Mouse (Mus musculus) neural tube, embryonic 12.5 days (tissue): Measurements from ENCODE around the gene Ly6g6d. TPM values are rescaled to one million over a fixed set of nuclear protein-coding genes. Genes with fewer than 3 reads are reported as not detected.

Experiments
- ATAC-seq: fragments of 200-750 bp; cut with Nextera tagmentation; 2 replicates; pipeline ENCODE4 v1.8.0; 2017; ENCODE audit warnings: low read depth, mild to moderate bottlenecking, moderate TSS enrichment, moderate library complexity; ENCODE audit not compliant: low FRiP score
- H3K27ac ChIP-seq: fragments of 300-500 bp; sonication (generic); 2 replicates; pipeline ENCODE4 v1.5.1; 2016
- H3K27me3 ChIP-seq: fragments of 300-500 bp; sonication (generic); replicated peaks from 2 replicates; pipeline ENCODE4 v1.6.1; 2016; ENCODE audit warnings: mild to moderate bottlenecking
- H3K36me3 ChIP-seq: fragments of 300-500 bp; sonication (generic); 2 replicates; pipeline ENCODE4 v1.6.1; 2016; ENCODE audit warnings: mild to moderate bottlenecking
- H3K4me1 ChIP-seq: fragments of 300-500 bp; sonication (generic); 2 replicates; pipeline ENCODE4 v1.6.1; 2016
- H3K4me2 ChIP-seq: fragments of 300-500 bp; sonication (generic); replicated peaks from 2 replicates; pipeline ENCODE4 v1.6.1; 2016; ENCODE audit warnings: mild to moderate bottlenecking
- H3K4me3 ChIP-seq: fragments of 300-500 bp; sonication (generic); 2 replicates; pipeline ENCODE4 v1.5.1; 2016
- H3K9ac ChIP-seq: fragments of 300-500 bp; sonication (generic); 2 replicates; pipeline ENCODE4 v1.6.1; 2016; ENCODE audit warnings: mild to moderate bottlenecking
- H3K9me3 ChIP-seq: fragments of 300-500 bp; sonication (generic); 2 replicates; pipeline ENCODE4 v1.6.1; 2016; ENCODE audit warnings: mild to moderate bottlenecking
- WGBS: fragments of 180-500 bp; shearing (Covaris S2); methylation state at CpG from one replicate; pipeline ENCODE4 v1.1.7; 2016; 5-methylcytosine and 5-hydroxymethylcytosine counted together
- polyA plus RNA-seq: library from polyadenylated mRNA; unstranded; fragments of >200 nt; fragmentation: Nextera tagmentation; extraction: Ambion mirVana; gene quantifications from 2 replicates; pipeline ENCODE4 v1.2.1, GENCODE M21; 2016

The Ly6g6d gene
- polyA plus RNA-seq, 1 experiment from 2014 or later, result 1.9 TPM

DNA sequence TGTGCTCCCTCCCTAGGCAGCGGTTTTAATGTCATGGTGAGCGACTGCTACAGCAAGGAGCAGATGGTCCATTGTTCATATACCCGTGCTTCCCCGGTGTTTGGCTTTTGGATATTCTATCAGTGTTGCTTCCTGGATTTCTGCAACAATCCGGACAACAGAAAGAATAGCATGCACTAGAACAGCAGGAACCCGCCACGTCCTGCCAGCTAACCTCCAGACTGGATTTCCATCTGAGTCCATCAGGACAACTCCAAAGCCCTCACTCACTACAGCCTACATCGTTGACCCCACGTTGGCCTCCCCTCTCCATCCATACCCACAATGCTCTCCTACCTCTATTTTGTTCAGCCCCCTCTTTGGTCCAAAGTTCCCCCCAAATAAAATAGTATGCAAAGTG lies 33.9 kb upstream of the Ly6g6d start:
- ATAC-seq, result no peak

DNA sequence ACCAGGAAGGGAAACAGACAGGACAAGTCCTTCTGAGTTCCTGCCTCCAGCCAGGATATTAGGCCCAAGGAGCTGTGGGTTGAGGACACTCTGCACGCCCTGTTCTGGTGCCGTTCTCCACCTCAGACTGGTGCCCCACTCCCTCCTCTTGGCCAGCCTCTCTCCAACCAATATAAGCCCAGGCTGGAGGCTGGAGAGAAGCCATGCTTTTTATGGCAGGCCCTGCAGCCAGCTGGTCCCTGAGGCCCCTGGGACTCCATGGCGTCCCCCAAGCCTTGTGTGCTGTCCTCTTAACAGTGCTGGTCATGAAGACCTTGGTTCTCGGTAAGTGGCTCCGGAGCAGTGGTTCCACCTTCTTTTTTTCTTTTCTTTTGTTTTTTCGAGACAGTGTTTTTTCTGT lies 30.2 kb upstream of the Ly6g6d start, which contains the start of gene Ly6g5c:
Gene Ly6g5c, plus strand, starts transcription at position 183 of the 400 bp plus-strand sequence.
- H3K27ac ChIP-seq, result no peak within 1 kb of the TSS
- H3K4me3 ChIP-seq, result no peak within 1 kb of the TSS
- no peaks in the 10 kb centered on the region; the same call in 1 of the 2 replicates for H3K4me1 ChIP-seq
- no peaks in the 10 kb centered on the region for H3K27me3 ChIP-seq
- H3K4me2 ChIP-seq, result no peak within 1 kb of the TSS
- no peaks in the 10 kb centered on the region for H3K9me3 ChIP-seq
- no peak within 1 kb of the TSS for H3K9ac ChIP-seq
- WGBS, result 80% methylated on average over 6 of the region's 6 CpGs
- peaks cover 7% of the 10 kb centered on the region for H3K36me3 ChIP-seq
- ATAC-seq, result no peak

More for the DNA sequence above, 33.9 kb upstream of the Ly6g6d start:
- Histone ChIP-seq H3K9ac (no peak overlapping the region), H3K9me3 (no peaks in the 10 kb centered on the region), H3K4me2 (no peak overlapping the region), H3K27me3 (no peaks in the 10 kb centered on the region), H3K27ac (no peak overlapping the region), H3K4me1 (no peaks in the 10 kb centered on the region; the same call in 1 of the 2 replicates), H3K4me3 (no peak overlapping the region), H3K36me3 (peaks cover 29% of the 10 kb centered on the region)
- WGBS, result 76% methylated on average over 9 of the region's 9 CpGs

DNA sequence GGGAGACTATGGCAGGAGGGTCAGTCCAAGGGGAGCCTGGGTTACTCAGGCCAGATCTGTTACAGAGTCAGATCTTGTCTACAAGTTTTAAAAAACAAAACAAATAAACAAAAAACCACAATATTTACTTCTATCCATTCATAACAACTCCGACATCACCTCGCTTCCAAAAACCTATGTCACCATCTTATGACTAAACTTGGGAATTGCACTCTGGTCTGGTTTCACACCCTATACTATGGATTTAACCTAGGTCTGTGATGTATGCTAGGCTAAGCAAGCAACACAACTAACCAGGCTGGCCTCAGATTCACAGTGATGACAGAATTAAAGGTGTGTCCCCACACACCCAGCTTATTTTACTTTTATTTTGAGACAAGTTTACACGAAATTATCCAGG lies 28.7 kb upstream of the Ly6g6d start:
- Histone ChIP-seq H3K9ac (peak overlapping the region; percentile 13; the same call in 1 of the 2 replicates), H3K4me1 (no peaks in the 10 kb centered on the region), H3K4me3 (no peak overlapping the region), H3K27me3 (no peaks in the 10 kb centered on the region), H3K27ac (no peak overlapping the region), H3K9me3 (no peaks in the 10 kb centered on the region), H3K4me2 (no peak overlapping the region), H3K36me3 (peaks cover 23% of the 10 kb centered on the region)
- ATAC-seq, result no peak
- WGBS, result 79% methylated on average over 3 of the region's 3 CpGs

DNA sequence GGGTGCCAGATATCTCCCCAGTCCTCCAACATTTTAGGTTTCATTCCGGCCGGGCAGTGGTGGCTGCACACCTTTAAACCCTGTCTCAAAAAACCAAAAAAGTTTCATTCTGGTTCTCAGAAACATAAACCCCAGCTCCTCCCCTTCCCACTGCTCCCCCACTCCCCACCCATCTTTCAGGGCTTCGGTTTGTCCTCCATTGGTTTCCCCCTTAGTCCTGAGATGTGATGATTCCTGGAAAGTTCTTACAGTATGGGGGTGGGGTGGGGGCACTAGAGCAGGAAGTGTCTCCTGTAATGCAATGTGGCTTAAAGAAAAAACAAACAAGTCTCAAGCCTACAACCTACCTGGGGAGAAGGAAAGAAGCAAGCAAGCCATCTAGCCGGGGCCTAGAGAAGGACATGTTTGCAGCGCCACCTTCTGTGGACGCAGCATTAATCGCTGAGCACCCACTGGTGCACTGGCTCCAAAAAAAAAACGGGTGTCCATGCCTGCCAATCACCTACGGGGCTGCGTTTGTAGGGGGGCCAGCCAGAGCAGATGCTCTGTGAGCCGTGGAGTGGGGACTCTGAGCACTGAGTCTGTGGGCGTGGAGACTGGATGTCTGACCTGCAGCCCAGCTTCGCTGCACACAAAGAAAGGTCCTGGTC lies 28.0 kb upstream of the Ly6g6d start:
- no peaks in the 10 kb centered on the region for H3K9me3 ChIP-seq
- 28% methylated on average over 13 of the region's 13 CpGs for WGBS
- no peaks in the 10 kb centered on the region for H3K27me3 ChIP-seq
- ATAC-seq, result no peak
- no peak overlapping the region for H3K4me3 ChIP-seq
- H3K4me1 ChIP-seq, result no peaks in the 10 kb centered on the region
- H3K9ac ChIP-seq, result peak overlapping the region; percentile 13; the same call in 1 of the 2 replicates
- H3K36me3 ChIP-seq, result peaks cover 30% of the 10 kb centered on the region
- no peak overlapping the region; the same call in 1 of the 2 replicates for H3K4me2 ChIP-seq
- H3K27ac ChIP-seq, result no peak overlapping the region

DNA sequence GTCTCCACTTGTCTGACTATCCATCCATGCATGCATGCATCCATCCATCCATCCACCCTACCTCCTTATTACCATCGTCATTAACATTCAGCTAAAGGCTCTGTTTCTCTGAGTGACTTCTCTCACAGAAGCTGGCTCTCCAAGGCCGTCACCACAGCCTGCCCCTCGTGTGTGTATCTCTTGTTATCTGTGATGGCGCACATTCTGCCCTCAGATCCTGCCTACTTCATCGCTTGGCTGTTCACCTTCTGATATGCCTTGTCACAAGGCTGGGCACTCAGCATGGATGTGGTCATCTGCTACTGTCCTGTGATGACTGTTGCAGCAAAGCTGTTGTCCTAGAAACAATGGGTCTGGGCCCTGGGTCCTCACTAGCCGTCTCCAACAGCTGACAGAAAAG lies 26.9 kb upstream of the Ly6g6d start:
- peaks cover 41% of the 10 kb centered on the region for H3K36me3 ChIP-seq
- H3K27me3 ChIP-seq, result no peaks in the 10 kb centered on the region

DNA sequence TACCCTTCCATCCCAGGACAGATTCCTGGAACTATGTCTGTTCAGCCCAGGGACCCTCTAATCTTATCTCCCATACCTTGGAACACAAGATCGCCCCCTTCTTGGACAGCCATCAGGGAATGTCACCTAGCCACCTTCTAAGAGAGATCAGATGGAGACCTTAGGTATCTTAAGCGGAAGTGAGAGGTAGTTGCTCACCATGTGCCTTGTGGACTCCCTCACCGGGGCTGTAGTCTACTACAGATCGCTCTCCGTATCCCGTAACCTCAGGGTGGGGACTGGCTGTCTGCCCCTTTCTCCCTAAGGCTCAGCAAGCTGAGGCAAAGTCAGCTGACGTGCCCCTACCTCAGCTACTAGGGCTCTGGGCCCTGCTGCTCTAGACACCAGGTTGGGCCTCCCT lies 26.2 kb upstream of the Ly6g6d start:
- no peak for ATAC-seq
- H3K4me2 ChIP-seq, result no peak overlapping the region
- WGBS, result 88% methylated on average over 7 of the region's 7 CpGs
- no peak overlapping the region for H3K9ac ChIP-seq
- H3K27me3 ChIP-seq, result no peaks in the 10 kb centered on the region
- H3K4me1 ChIP-seq, result no peaks in the 10 kb centered on the region
- H3K27ac ChIP-seq, result no peak overlapping the region
- peaks cover 47% of the 10 kb centered on the region for H3K36me3 ChIP-seq
- H3K9me3 ChIP-seq, result no peaks in the 10 kb centered on the region
- no peak overlapping the region for H3K4me3 ChIP-seq

More for the DNA sequence above, 26.9 kb upstream of the Ly6g6d start:
- 78% methylated on average over 6 of the region's 6 CpGs for WGBS
- no peak for ATAC-seq
- H3K4me1 ChIP-seq, result no peaks in the 10 kb centered on the region
- no peak overlapping the region for H3K4me3 ChIP-seq
- H3K9me3 ChIP-seq, result no peaks in the 10 kb centered on the region
- 0 out of 2 replicates have a peak overlapping the region, but pooled peaks have one; percentile 21 for H3K9ac ChIP-seq
- no peak overlapping the region for H3K27ac ChIP-seq
- no peak overlapping the region for H3K4me2 ChIP-seq

DNA sequence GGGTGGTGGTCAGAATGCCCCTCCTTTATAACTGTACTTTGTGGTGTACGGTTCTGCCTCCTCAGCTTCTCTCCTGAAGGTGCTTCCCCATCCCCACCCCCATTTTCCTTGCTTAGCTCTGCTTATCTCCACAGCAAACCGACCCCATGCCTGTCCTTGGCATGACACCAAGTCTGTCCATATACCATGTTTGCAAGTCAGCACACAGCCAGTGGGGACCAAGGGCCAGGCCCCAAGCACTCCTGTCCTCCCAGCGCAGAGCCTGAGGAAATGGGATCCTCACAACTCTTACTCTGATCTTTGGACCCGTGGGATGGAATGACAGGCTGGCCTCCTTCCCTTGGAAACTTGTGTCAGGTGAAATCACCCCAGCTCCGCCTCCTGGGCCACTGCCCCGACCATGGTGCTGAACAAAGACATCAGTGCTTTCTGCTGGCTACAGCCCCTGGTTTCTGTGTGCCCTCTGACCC lies 25.4 kb upstream of the Ly6g6d start:
- H3K4me2 ChIP-seq, result no peak overlapping the region
- H3K4me1 ChIP-seq, result no peaks in the 10 kb centered on the region
- H3K9ac ChIP-seq, result no peak overlapping the region
- WGBS, result 75% methylated on average over 6 of the region's 6 CpGs
- H3K4me3 ChIP-seq, result no peak overlapping the region
- H3K9me3 ChIP-seq, result no peaks in the 10 kb centered on the region
- H3K36me3 ChIP-seq, result peaks cover 56% of the 10 kb centered on the region
- no peak for ATAC-seq
- H3K27me3 ChIP-seq, result no peaks in the 10 kb centered on the region
- no peak overlapping the region for H3K27ac ChIP-seq

DNA sequence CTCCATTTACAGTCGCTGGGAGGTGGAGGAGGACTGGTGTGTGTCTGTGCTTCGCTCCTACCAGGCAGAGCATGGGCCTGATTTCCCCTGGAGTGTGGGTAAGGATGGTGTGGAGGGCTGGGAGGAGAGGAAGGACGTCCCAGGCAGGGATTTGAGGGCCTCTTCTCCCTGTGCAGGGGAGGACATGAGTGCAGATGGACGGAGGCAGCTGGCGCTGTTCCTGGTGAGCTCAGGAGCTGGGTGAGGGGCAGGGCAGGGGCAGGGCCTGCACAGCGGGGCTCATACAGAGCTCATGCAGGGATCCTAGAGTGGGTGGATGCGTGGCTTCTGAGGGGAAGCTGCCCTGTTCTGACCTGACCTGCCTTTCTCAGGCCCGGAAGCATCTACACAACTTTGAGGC lies 24.4 kb upstream of the Ly6g6d start:
- 80% methylated on average over 8 of the region's 8 CpGs for WGBS
- ATAC-seq, result no peak
- peak overlapping the region; percentile 5; the same call in 1 of the 2 replicates for H3K4me3 ChIP-seq
- H3K36me3 ChIP-seq, result peaks cover 61% of the 10 kb centered on the region
- no peak overlapping the region for H3K4me2 ChIP-seq
- no peaks in the 10 kb centered on the region for H3K27me3 ChIP-seq
- H3K9ac ChIP-seq, result no peak overlapping the region
- no peaks in the 10 kb centered on the region for H3K9me3 ChIP-seq
- H3K27ac ChIP-seq, result no peak overlapping the region
- no peaks in the 10 kb centered on the region for H3K4me1 ChIP-seq

DNA sequence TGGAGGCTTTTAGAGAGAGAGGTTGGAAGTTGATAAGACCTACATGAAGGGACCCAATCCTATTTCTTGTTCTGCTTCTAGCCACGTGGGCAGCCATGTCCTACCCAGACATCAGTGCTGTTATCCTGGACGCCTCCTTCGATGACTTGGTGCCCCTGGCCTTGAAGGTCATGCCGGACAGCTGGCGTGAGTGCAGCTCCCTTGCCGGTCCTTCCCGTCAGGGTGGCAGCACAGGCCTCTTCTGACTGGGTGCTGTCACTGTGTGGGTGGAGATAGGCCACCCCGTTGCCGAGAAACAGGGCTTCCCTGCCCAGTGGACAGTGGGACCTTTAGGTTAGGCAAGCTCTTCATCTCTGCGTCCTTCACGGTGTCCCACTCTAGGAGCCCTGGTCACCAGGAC lies 23.3 kb upstream of the Ly6g6d start:
- no peak overlapping the region for H3K9ac ChIP-seq

DNA sequence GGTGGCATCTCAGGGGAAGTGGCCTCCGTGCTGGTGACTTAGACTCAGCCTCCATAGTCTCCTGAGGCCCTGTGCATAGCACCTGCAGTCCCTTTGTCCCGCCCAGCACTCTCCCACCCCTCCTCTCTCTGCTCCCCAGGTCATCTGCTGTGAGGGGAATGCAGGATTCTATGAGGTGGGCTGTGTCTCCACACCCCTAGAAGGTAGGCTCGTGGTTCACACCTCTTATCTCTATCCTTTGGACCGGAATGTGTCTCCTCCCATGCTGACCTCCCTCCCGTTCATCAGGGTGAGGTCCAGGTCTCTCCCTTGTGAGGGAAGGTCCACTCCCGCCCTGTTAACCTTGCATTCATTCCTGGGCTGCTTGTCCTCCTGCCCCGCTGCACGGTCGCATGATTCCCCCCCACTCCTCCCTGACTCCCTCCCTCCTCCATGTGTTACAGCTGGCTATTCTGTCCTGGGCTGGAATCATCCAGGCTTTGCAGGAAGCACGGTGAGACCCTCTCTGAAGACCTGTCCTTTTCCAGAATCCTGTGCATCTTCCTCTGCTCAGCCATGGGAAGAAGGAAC lies 22.4 kb upstream of the Ly6g6d start:
- H3K27ac ChIP-seq, result no peak overlapping the region
- no peak overlapping the region for H3K4me3 ChIP-seq
- H3K4me2 ChIP-seq, result no peak overlapping the region
- no peak for ATAC-seq
- H3K9me3 ChIP-seq, result no peaks in the 10 kb centered on the region
- no peak overlapping the region for H3K9ac ChIP-seq
- WGBS, result 82% methylated on average over 10 of the region's 10 CpGs
- H3K36me3 ChIP-seq, result peaks cover 79% of the 10 kb centered on the region
- no peaks in the 10 kb centered on the region for H3K27me3 ChIP-seq
- no peaks in the 10 kb centered on the region for H3K4me1 ChIP-seq

More for the DNA sequence above, 23.3 kb upstream of the Ly6g6d start:
- no peak overlapping the region for H3K4me2 ChIP-seq
- 92% methylated on average over 11 of the region's 11 CpGs for WGBS
- H3K27me3 ChIP-seq, result no peaks in the 10 kb centered on the region
- no peak for ATAC-seq
- H3K27ac ChIP-seq, result no peak overlapping the region
- no peak overlapping the region for H3K4me3 ChIP-seq
- H3K4me1 ChIP-seq, result no peaks in the 10 kb centered on the region
- no peaks in the 10 kb centered on the region for H3K9me3 ChIP-seq
- peaks cover 72% of the 10 kb centered on the region for H3K36me3 ChIP-seq

DNA sequence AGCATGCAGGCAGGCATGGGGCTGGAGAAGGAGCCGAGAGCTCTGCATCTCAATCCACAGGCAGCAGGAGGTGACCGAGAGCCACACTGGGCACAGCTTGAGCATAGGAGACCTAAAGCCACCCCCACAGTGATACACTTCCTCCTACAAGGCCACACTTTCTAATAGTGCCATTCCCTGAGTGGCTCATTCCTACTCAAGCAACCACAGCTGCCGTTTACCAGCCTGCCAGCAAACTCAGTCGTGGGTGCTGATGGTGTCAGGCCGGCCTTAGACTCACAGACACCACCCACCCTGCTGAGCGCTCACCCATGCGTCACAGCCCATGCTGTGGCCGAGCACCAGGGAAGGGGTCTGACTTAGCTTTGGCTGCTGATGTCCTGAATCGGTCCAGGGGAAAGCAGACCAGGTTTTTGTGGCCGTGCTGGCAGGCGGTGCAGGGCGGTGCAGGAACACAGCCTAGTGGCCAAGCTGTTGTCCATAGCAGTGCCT lies 19.3 kb upstream of the Ly6g6d start:
- no peak for ATAC-seq
- no peaks in the 10 kb centered on the region for H3K27me3 ChIP-seq
- no peak overlapping the region for H3K9ac ChIP-seq
- no peak overlapping the region for H3K4me2 ChIP-seq
- peaks cover 91% of the 10 kb centered on the region for H3K36me3 ChIP-seq
- H3K4me3 ChIP-seq, result no peak overlapping the region
- WGBS, result 86% methylated on average over 12 of the region's 12 CpGs
- H3K9me3 ChIP-seq, result no peaks in the 10 kb centered on the region
- H3K4me1 ChIP-seq, result no peaks in the 10 kb centered on the region
- H3K27ac ChIP-seq, result no peak overlapping the region

DNA sequence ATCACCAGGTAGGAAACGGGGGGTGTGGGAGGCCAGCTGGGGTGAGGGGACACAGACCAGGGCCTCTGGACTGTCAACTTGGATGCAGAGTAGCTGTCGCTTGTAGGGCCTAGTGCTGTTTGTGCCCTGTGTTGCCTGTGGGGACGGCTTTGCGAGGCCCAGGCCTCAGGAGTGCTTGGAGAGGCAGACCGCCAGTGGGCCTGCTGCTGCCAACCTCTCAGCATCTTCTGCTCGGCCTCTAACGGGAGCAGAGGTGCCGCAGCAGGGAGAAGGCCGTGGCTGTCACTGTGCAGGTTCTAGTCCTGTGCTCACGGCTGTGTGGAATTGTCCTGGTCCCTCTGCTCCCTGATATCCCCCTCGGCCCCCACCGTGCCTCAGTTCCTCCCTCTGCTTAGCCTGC lies 18.7 kb upstream of the Ly6g6d start:
- H3K4me2 ChIP-seq, result no peak overlapping the region
- no peak overlapping the region for H3K27ac ChIP-seq
- H3K36me3 ChIP-seq, result peaks cover 91% of the 10 kb centered on the region
- WGBS, result 85% methylated on average over 12 of the region's 12 CpGs
- no peak overlapping the region for H3K4me3 ChIP-seq
- no peak overlapping the region for H3K9ac ChIP-seq
- no peaks in the 10 kb centered on the region for H3K4me1 ChIP-seq
- no peaks in the 10 kb centered on the region for H3K9me3 ChIP-seq
- no peaks in the 10 kb centered on the region for H3K27me3 ChIP-seq
- no peak for ATAC-seq
